Mouse (Mus musculus): ENCODE results near the gene Edem2. TPM values are rescaled to one million over a fixed set of nuclear protein-coding genes. Genes with fewer than 3 reads are reported as not detected.
"Not testable (repeated sequence)": the region's sequence is repeated elsewhere in the genome, so short reads cannot be mapped to it uniquely, and the experiment has no call there.

The Edem2 gene
- total RNA-seq, 2 experiments from 2014 or later, result 4.3 to 4.9 TPM

GRCm38 (mm10) chr2:155736936-155737335 is 7.7 kb upstream of the Edem2 start:
- DNase-seq (ENCODE audit: low spot score), result no peak

DNA sequence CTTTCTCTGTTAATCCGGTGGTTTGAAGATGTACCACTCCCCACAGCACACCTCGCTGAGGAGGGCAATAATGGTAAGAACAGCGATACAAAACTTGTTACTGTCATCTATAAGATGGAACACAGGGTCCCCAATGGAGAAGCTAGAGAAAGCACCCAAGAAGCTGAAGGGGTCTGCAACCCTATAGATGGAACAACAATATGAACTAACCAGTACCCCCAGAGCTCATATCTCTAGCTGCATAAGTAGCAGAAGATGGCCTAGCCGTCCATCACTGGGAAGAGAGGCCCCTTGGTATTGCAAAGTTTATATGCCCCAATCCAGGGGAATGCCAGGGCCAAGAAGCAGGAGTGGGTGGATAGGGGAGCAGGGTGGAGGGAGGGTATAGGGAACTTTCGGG is 6.5 kb upstream of the Edem2 start, which contains the start of gene Gm17581:
Gene Gm17581 (minus strand): TSS at position 101 of the 400 bp plus-strand sequence.
- not testable (repeated sequence) for DNase-seq (ENCODE audit: low spot score)

DNA sequence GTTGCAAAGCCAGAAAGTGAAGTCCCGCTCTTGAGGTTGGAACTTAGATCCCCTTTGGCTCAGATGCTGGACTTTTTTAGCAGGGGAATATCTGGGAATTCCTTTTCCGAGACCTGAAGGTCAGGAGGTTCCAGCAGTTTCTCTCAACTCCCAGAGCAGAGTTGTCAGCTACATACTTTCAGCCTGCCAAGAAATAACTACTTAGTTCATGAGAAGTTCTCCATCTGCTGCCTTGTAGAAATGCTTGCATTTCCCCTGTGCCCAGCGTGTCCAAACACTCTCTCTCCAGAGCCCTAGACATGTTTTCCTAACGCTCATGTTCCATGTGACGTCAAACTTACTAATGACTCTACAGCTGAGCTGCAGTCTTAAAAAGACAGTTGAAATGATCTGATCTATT is 5.8 kb upstream of the Edem2 start:
- peak; percentile 48 for DNase-seq (ENCODE audit: low spot score)

GRCm38 (mm10) chr2:155728742-155729141 is 533 bp downstream of the Edem2 start:
- DNase-seq (ENCODE audit: low spot score), result no peak

DNA sequence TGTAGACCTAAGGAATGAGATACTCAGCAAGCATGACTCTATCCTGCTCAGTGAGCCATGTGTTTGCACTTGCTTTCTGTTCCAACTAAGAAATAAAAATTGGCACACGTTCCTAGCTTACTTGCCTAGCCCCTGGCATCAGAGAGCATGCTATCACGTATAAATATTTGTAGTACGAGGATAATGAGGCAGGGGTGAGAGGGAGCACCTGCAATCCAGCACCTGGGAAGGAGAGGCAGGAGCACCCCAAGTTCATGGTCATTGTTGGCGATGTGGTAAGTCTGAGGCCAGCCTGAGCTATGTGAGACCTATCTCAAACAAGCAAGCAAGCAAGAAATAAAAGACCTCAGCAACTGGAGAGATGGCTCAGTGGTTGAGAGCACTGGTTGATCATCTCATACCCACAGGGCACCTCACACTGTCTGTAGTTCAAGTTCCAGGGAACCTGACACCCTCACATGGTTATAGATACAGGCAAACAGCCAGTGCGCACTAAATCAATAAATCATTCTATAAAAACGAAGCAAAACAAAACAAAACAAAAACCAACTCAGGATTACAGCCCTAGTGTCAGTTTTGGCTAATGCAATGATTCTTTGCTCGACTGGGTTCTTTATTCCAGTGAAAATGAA is 1.4 kb downstream of the Edem2 start:
- no peak for DNase-seq (ENCODE audit: low spot score)

DNA sequence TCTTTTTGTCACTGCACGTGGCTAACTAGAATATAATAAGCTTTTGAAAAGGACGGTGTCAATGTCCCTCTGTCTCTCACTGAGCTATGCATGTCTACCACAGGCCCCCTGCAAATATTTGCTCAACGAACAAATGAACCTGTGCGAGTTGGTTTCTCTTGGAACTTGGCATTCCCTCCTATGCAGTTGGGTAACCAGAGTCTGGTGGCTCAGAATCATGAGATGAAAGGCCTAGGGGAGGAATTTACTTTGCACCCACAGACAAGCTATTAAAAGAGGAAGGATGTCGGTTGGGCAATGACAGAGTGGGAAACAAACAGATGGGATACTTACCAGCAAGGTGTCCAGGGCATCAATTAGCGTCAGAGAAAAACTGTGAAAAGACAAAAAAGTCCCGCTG is 3.0 kb downstream of the Edem2 start:
- DNase-seq (ENCODE audit: low spot score), result no peak

DNA sequence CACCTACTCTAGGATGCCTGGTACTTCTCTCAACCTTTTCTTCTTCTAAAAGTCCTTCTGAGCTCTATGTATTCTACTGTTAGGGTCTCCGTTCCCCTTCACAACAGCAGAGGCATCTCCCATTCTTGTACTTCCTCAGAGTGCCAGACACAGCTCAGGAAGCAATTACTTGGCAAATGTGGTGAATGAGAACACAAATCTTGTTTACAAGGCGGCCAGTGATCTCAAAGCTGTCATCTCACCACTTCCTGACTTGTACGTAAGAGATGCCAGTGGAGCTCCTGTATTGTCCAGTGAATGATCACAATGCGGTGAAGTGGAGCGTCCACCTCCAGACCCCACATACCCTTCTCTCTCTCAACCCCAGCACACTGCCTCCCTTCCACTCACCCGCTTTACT is 4.7 kb downstream of the Edem2 start:
- no peak for DNase-seq (ENCODE audit: low spot score)

DNA sequence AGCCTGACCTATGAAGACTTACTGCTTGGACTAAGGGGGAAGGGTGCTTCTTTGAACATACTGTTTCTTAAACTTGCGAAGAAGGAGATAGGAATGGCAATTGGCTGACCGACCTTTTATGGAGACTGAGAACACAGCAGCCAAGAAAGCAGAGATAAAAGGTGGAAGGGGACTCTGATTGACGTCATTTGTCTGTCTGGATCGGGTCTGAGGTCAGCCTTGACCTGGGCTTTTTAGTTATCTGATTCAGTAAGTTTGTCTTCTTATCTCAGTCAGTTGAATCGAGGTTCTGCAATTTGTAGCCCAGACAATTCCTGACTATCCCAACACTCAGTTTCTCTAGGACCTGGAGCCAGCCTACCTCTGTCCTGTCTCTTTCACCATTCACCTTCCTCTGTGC is 5.2 kb downstream of the Edem2 start:
- no peak for DNase-seq (ENCODE audit: low spot score)

- no peak for DNase-seq (ENCODE audit: low spot score)
Measured at GRCm38 (mm10) chr2:155720585-155720984, 8.7 kb downstream of the Edem2 start.

DNA sequence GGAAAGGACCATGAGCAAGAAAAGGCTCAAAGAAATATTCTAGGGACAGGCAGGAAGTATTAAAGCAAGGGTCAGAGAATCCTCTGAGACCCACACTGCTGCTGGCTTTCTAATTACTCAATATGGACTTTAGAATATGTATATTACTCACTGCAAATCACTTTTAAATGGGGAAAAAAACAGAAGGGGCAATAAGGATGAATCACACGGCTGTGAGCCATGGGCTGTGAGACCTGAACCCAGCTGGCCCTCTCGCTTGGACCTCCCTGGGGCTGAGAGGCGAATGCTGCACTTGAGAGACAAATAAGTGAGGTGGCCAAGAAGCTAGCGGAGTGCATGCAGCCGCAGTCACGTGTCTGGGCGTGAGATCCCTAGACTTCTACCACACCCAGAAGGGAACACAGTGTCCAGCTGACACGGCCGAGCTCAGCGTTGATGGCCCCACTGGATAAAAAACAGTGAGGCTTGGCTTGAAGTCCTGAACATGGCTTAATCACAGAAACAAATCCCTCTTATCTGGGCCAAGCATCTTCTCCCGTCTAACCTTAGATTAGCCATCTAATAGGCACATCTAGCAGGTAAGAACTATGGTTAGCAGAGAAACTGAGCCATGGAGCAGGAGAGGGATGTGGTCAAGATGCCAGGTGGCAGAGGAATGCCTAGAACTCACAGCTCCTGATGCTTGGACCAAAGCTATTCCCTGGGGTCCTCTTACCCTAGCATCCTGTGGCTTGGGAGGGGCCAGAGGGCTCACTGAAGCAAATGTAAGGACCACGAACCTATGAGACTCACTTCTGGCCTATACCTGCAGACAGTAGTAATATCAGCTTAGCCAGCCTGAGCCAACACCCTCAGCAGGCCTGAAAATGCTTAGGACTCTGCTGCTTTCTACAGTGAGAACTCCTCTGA is 11.9 kb downstream of the Edem2 start:
- peak; percentile 86 for DNase-seq (ENCODE audit: low spot score)

GRCm38 (mm10) chr2:155710557-155710956 is 18.7 kb downstream of the Edem2 start:
- DNase-seq (ENCODE audit: low spot score), result no peak

DNA sequence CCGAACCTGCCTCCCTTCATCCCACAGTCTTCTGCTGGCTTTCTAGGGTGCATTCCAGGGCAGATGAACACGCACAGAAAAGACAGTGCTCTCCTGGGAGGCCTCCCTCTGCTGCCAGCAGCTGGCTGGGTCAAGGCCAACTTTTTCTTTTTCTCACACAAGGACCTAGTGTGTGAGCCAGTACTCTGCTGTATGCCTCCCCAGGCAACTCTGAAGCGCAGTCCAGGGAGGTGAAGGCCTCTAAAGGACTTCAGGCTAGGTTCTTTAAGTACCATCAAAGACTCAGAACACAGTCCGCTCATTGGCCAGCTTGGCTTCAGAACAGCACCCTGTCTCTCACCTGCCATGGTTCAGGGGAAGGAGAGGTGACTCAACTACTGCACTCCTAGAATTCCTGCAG is 22.0 kb downstream of the Edem2 start:
- peak; percentile 80 for DNase-seq (ENCODE audit: low spot score)

- DNase-seq (ENCODE audit: low spot score), result peak; percentile 42
Measured at GRCm38 (mm10) chr2:155703630-155704029, 25.6 kb downstream of the Edem2 start.

GRCm38 (mm10) chr2:155701399-155701919 is 27.8 kb downstream of the Edem2 start:
- DNase-seq (ENCODE audit: low spot score), result no peak

GRCm38 (mm10) chr2:155698443-155698842 is 30.8 kb downstream of the Edem2 start:
- DNase-seq (ENCODE audit: low spot score), result not testable (repeated sequence)

DNA sequence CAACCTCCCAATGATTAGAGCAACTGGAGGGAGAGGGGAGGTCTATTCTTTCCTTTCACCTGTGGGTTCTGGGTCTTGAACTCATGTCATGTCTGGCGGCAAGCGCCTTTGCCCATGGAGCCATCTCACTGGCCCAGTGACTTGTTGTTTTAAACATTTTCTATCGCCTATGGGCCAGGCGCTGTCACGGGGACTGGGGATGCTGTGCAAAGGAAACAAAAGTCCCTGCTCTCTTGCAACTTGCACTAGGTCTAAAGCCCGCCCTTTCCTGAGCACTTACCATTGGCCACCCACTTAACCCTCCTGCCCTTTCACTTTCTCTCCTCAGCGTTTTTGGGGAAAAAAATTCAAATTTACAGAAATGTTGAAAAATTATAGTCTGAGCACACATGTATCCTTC is 32.4 kb downstream of the Edem2 start:
- DNase-seq (ENCODE audit: low spot score), result no peak

DNA sequence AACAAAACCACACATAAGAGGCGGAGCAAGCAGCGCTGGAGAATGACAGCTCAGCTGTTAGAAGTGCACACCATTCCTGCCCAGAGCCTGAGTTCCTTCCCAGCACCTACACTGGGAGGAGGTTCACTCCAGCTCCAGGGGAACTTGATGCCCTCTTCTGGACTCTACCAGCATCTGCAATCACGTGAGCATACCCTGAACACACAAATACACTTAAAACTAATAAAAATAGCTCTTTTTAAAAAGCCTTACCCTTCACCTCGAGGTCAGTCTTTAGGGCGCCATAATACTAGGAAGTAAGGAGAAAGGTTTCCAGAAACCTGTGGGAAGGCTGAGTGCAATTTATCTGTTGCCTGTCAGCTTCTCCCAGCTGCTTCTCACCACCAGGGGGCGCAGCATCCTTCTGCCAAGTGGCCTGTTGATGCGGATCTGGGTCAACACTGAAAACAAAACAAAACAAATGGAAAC is 33.1 kb downstream of the Edem2 start:
- DNase-seq (ENCODE audit: low spot score), result peak; percentile 91

DNA sequence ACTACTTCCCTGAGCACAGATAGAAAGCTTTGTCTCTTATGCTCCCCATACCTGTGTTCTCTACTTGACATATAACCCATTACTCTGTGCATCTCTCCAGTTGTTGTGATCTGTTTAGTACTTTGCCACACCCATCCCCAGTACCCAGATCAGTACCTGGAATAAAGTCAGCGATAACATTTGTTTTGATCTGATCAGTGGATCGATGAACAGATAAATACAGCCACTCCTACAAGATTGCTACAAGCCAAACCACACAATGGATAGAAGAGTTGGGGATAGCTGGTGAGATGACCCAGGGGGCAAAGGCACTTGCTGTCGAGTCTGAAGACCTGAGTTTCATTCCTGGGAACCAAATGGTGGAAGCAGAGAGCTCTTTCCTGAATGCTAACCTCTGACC is 34.0 kb downstream of the Edem2 start:
- no peak for DNase-seq (ENCODE audit: low spot score)

- DNase-seq (ENCODE audit: low spot score), result no peak
Measured at GRCm38 (mm10) chr2:155694564-155694963, 34.7 kb downstream of the Edem2 start.

DNA sequence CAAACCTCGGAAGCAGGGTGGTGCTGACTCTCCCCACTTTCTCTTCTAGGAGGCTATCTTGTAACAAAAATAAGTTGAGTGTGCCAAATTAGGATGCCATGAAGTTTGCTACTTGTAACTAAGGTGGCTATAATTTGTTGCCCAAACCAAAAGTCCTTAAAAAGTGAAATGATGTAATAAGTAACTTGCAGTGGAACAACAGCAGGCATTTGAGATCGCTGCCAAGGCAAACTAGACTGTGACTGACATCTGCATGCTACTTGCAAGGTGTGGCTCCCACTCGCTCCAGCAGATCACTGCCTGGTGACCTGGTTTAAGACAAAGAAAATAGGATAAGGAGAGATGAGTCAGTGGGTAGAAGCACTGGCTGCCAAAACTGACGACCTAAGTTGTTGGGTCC is 36.1 kb downstream of the Edem2 start:
- no peak for DNase-seq (ENCODE audit: low spot score)

- DNase-seq (ENCODE audit: low spot score), result peak; percentile 97
Measured at GRCm38 (mm10) chr2:155691723-155692493, 37.4 kb downstream of the Edem2 start, which contains the start of gene Trpc4ap. Trpc4ap (minus strand) TSS chr2:155692384.

GRCm38 (mm10) chr2:155691336-155691722 is 37.9 kb downstream of the Edem2 start:
- DNase-seq (ENCODE audit: low spot score), result no peak

Data from gastrocnemius, adult 18-20 months (tissue).